Mouse (Mus musculus) liver, embryonic 14.5 days (tissue): Measurements from ENCODE around the gene Cd82. TPM values are rescaled to one million over a fixed set of nuclear protein-coding genes. Genes with fewer than 3 reads are reported as not detected.
A peak's percentile ranks its signal among the peaks of the same experiment; 100 is the strongest.

Source experiments
- ATAC-seq: fragments of 200-750 bp; cut with Nextera tagmentation; 2 replicates; pipeline ENCODE4 v1.8.0; 2017; ENCODE audit warnings: moderate number of reproducible peaks, mild to moderate bottlenecking, moderate library complexity; ENCODE audit not compliant: insufficient read depth
- DNase-seq, 3 experiments: peaks; one replicate each; pipeline ENCODE4 v3.0.0-alpha.2; 2012 to 2013; ENCODE audit warnings: low read depth in 3 of 3, low spot score in 3 of 3
- H3K27ac ChIP-seq: fragments of 300-500 bp; sonication (generic); 2 replicates; pipeline ENCODE4 v1.5.1; 2014; ENCODE audit warnings: moderate library complexity, mild to moderate bottlenecking, control low read depth, inconsistent platforms
- H3K27me3 ChIP-seq: fragments of 300-500 bp; sonication (generic); 2 replicates; pipeline ENCODE4 v1.6.1; 2014; ENCODE audit warnings: mild to moderate bottlenecking, low read length, moderate library complexity; ENCODE audit not compliant: control insufficient read depth, insufficient read depth
- H3K36me3 ChIP-seq: fragments of 300-500 bp; sonication (generic); replicated peaks from 2 replicates; pipeline ENCODE4 v1.6.1; 2014; ENCODE audit warnings: low read depth; ENCODE audit not compliant: control insufficient read depth, insufficient read depth
- H3K4me1 ChIP-seq, 2 experiments: fragments of 200-500 bp in 1 of 2; fragments of 300-500 bp in 1 of 2; sonication (generic) in 1 of 2; replicated peaks; 2 replicates each; pipeline ENCODE4 v1.6.1; 2012 to 2014; ENCODE audit warnings: antibody characterized with exemption in 1 of 2, inconsistent platforms in 1 of 2, low read length in 1 of 2; ENCODE audit not compliant: control insufficient read depth in 2 of 2, insufficient read depth in 2 of 2
- H3K4me2 ChIP-seq: fragments of 300-500 bp; sonication (generic); 2 replicates; pipeline ENCODE4 v1.6.1; 2014; ENCODE audit warnings: low read depth, mild to moderate bottlenecking, control low read depth, moderate library complexity
- H3K4me3 ChIP-seq, 2 experiments: fragments of 200-500 bp in 1 of 2; fragments of 300-500 bp in 1 of 2; sonication (generic) in 1 of 2; 2 replicates each; pipeline ENCODE4 v1.5.1; 2012 to 2014; ENCODE audit warnings: low read depth in 2 of 2, low read length in 2 of 2, mild to moderate bottlenecking in 2 of 2, control low read depth in 1 of 2, inconsistent platforms in 1 of 2, moderate library complexity in 1 of 2; ENCODE audit not compliant: insufficient read depth in 1 of 2
- H3K9ac ChIP-seq: fragments of 300-500 bp; sonication (generic); replicated peaks from 2 replicates; pipeline ENCODE4 v1.6.1; 2014; ENCODE audit warnings: mild to moderate bottlenecking, control low read depth, moderate library complexity
- H3K9me3 ChIP-seq: fragments of 300-500 bp; sonication (generic); 2 replicates; pipeline ENCODE4 v1.6.1; 2016; ENCODE audit warnings: low read length, mixed read lengths; ENCODE audit not compliant: control insufficient read depth
- CTCF ChIP-seq: IDR thresholded peaks from 2 replicates; pipeline ENCODE4 v1.5.1; 2016; ENCODE audit warnings: antibody characterized with exemption, low read depth, control low read depth
- EP300 ChIP-seq: IDR thresholded peaks from 2 replicates; pipeline ENCODE4 v1.6.1; 2016; ENCODE audit warnings: antibody characterized with exemption, low read depth
- WGBS: fragments of 180-500 bp; shearing (Covaris S2); extraction: QIAGEN DNeasy Blood & Tissue Kit; methylation state at CpG from one replicate; pipeline ENCODE4 v1.1.7; 2014; ENCODE audit not compliant: insufficient replicate concordance; 5-methylcytosine and 5-hydroxymethylcytosine counted together
- polyA plus RNA-seq, 2 experiments: library from polyadenylated mRNA; depleted of rRNA in 1 of 2; stranded (reverse) in 1 of 2; unstranded in 1 of 2; fragments of >200 nt; fragmentation: Nextera tagmentation in 1 of 2; extraction: Ambion mirVana in 1 of 2; gene quantifications; 2 replicates each; pipeline versions ENCODE4 v1.2.1 to v1.2.3; 2012 to 2014

Gene Cd82
- polyA plus RNA-seq, 2 experiments = 58.6 to 72.2 TPM

- TF ChIP-seq CTCF (no peak), EP300 (no peak)
- H3K9ac ChIP-seq = peak overlapping the region; percentile 73
- no peak overlapping the region for H3K27ac ChIP-seq
- H3K4me2 ChIP-seq = peak overlapping the region; percentile 89
- ATAC-seq (peak; percentile 60), DNase-seq (peak; percentile 51 to 67 (median 59))
- no peaks in the 10 kb centered on the region for H3K27me3 ChIP-seq
- H3K4me3 ChIP-seq = peak overlapping the region; percentile 57 to 61
- WGBS = 2% methylated on average over 9 of the region's 9 CpGs
- H3K4me1 ChIP-seq = peaks cover 32 to 36% of the 10 kb centered on the region in 2 experiments
- no peaks in the 10 kb centered on the region for H3K9me3 ChIP-seq
- no peaks in the 10 kb centered on the region for H3K36me3 ChIP-seq
Observed at GRCm38 (mm10) chr2:93470127-93470526, 7.2 kb upstream of the Cd82 start.

DNA sequence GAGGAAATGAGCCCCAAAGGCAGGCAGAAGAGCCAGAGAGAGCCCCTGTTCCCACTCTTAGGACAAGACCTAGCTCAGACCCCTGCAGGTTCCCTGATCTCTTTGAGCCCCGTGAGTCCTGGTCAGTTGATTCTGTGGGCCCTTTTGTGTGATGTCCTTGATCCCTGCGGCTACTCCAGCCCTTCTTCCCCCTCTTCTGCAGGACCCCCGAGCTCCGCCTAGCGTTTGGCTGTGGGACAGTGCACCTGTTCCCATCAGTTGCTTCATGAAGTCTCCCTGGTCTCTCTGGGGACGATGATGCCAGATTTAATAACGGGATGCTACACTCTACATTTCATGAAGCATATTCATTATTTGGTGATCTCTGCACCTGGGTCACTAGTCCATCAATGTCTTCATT lies 6.2 kb upstream of the Cd82 start:
- Histone ChIP-seq H3K27me3 (no peaks in the 10 kb centered on the region), H3K9ac (no peak overlapping the region), H3K36me3 (no peaks in the 10 kb centered on the region), H3K4me2 (no peak overlapping the region), H3K4me3 (no peak overlapping the region), H3K4me1 (peaks cover 32 to 40% of the 10 kb centered on the region in 2 experiments), H3K9me3 (no peaks in the 10 kb centered on the region), H3K27ac (no peak overlapping the region)
- no peak for ATAC-seq
- 12% methylated on average over 7 of the region's 7 CpGs for WGBS
- TF ChIP-seq CTCF (peak; percentile 90), EP300 (no peak)
- no peak for DNase-seq

DNA sequence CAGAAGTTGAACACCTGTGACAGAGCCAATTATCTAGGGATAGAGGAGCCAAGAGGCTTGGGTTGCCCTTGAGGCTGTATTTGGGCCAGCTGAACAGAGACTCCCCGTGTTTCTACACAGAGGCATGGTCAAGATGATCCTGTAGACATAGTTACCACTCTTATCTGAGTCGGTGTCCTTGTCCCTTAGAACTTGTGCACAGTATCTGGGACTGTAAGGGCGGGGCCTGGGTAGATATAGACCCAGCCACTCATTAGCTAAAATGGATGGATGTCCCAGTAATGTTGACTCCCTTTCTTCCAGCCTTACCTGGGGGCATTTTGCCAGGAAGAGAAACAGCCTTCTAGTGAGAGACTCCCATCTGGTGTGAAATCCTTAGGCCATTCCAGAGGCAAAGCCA lies 3.4 kb upstream of the Cd82 start:
- ATAC-seq = peak; percentile 17
- H3K36me3 ChIP-seq = no peaks in the 10 kb centered on the region
- peak overlapping the region; percentile 52 for H3K4me2 ChIP-seq
- H3K4me1 ChIP-seq = peaks cover 46 to 52% of the 10 kb centered on the region in 2 experiments
- H3K4me3 ChIP-seq = no peak overlapping the region
- DNase-seq = peak; percentile 61 to 64 (median 64)
- no peaks in the 10 kb centered on the region for H3K27me3 ChIP-seq
- WGBS = 24% methylated on average over 3 of the region's 3 CpGs
- peak overlapping the region; percentile 44 for H3K9ac ChIP-seq
- H3K27ac ChIP-seq = peak overlapping the region; percentile 57
- peak; percentile 66; the same call in 1 of the 2 replicates for TF ChIP-seq EP300
- no peak for TF ChIP-seq CTCF
- H3K9me3 ChIP-seq = no peaks in the 10 kb centered on the region

DNA sequence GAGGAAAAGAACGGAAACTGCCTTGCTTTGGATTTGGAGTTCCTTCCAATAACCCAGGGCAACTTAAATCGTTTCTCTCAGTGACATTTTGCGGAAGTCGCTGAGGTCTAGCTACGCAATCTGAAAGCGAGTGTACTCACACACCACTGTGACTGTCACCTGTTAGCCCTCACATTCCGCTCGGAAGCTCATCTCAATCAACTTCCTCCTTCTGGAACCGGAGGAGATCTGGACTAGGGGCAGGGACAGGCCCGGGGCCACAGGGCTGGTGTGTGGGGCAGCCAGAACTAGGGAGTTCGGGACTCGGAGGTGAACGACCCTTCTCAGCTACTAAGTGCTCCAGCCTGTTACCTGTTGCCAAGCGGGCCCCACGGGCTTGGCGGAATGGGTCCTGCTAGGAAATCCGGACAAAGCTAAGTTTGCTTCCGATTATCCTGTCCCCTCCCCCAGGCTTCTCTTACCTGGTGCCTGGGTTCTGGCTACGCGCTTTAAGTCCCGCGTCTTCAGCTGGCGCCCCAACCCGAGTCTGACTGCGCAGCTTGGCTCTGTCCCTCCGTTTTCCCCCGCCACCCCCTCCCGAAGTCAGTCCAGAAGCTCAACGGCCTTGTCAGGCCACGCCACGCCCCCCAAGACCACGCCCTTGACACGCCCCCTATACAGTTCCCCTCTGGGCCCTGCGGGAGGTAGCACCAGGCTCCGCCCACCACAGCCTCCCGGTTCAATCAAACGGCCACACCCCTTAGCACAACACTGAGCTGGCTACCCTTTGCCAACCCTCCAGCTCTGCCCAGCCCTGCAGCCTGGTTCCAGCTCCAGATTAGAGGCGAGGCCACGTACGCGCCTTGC lies 848 bp downstream of the Cd82 start:
- TF ChIP-seq EP300 = no peak
- TF ChIP-seq CTCF = peak; percentile 10; the same call in 1 of the 2 replicates
- Histone ChIP-seq H3K27me3 (no peaks in the 10 kb centered on the region), H3K4me3 (peak overlapping the region; percentile 80 to 92), H3K4me1 (peaks cover 68 to 78% of the 10 kb centered on the region in 2 experiments), H3K9ac (peak overlapping the region; percentile 98), H3K9me3 (no peaks in the 10 kb centered on the region), H3K27ac (peak overlapping the region; percentile 95), H3K4me2 (peak overlapping the region; percentile 84), H3K36me3 (no peaks in the 10 kb centered on the region; the same call in 1 of the 2 replicates)
- peak; percentile 97 to 98 (median 97) for DNase-seq
- ATAC-seq = peak; percentile 92
- WGBS = 1% methylated on average over 41 of the region's 41 CpGs

DNA sequence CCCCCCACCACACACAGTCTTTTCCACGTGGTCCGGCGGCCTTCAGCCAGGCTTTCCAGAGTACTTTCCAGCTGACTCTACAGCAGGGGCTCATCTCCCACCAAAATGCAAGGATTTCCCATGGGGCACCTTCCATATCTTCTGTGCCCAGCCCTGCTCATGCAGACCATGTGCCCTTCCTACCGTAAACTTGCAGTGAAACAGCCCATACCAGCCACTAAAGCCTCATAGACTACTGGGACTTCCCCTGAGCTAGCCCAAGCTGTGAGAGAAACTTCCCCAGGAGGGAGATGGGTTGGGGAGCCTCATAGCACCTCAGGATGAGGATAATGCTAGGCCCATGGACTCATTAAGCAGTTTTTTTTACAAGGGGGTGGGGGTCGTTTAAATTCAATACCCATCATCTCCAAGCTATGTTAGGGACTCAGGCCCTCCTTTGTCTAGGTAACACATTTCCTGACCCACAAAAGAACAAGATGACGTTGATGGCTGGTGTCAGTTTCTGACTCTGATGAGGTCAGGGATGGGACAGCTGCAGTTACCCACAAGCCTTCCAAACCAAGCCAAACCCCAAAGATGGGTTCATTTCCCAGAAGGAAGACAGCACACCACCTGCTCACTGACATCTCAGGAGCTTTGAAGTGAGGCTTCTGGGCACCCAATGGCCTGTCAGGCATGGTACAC lies 2.0 kb downstream of the Cd82 start:
- TF ChIP-seq CTCF (no peak), EP300 (no peak)
- Histone ChIP-seq H3K27me3 (no peaks in the 10 kb centered on the region), H3K36me3 (no peaks in the 10 kb centered on the region; the same call in 1 of the 2 replicates), H3K4me3 (peak overlapping the region; percentile 80 to 92), H3K4me2 (peak overlapping the region; percentile 84), H3K9me3 (no peaks in the 10 kb centered on the region), H3K9ac (peak overlapping the region; percentile 98), H3K4me1 (peaks cover 68 to 78% of the 10 kb centered on the region in 2 experiments), H3K27ac (peak overlapping the region; percentile 95)
- DNase-seq = no peak
- ATAC-seq = no peak
- 63% methylated on average over 6 of the region's 6 CpGs for WGBS
